Mouse (Mus musculus) thymus, postnatal 36 days (tissue): ENCODE data around the gene Samd3.

Experiments used
- DNase-seq, 2 experiments: peaks; one replicate each; pipeline ENCODE4 v3.0.0; 2022; ENCODE audit warnings: mixed read lengths in 2 of 2

Samd3 gene

DNA sequence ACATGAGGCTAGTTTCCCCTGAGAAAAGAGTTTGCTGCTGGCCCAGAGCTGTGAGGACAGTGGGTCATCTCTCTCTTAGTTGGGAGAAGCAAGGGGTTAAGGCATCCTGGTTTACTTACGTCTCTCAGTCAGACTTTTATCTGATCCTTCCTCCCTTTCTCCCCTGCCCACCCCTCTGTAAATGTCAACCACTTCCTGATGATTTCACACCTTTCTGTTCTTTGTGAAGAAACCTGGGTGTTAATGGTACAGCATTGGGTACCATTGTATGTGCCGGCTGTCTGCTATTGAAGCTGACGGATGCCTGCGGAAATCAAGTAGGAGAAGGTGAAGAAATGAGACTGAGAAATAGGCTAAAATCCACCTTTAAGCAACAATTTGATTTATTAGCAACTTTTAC, at the start of gene Samd3:
TSS of gene Samd3 (plus strand) at position 220 of the 400 bp plus-strand sequence.
- DNase-seq = no peak

DNA sequence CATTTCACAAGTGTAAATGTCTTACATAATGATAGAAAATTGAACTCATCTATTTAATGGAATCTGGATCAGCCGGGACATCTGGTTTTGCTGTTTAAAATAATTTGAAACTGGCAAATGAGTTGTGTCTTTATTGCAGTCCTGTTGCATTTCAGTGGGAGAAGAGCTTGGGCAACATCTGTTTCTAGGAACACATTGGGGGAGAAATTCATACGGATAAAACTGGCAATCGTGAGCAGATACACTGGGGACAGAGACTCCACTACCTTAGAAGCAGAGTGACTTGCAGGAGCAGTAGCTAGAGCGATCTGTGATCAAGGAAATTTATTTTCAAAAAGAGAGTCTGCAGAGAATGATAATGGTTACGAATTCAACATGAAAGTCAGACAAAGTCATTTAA, 44.2 kb upstream of the Samd3 start:
- no peak for DNase-seq

DNA sequence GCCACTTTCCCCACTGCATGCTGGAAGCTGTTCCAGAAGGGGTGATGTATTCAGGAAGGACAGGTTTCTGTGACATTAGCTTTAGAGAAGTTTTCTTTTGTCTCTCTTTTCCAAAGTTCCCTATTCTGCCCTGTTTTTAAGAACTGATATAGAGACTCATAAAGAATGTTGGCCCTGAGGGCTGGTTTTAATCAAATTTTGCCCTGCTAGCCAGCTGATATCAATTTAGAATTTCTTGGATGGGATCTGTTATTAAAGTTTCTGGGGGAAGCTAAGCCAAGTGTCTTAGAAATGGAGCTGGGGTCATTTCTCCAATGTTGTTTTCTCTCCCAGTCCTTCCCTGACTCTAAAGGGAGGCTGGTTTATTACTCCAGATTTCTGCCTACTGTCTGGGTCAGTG, 38.7 kb upstream of the Samd3 start:
- no peak for DNase-seq

DNA sequence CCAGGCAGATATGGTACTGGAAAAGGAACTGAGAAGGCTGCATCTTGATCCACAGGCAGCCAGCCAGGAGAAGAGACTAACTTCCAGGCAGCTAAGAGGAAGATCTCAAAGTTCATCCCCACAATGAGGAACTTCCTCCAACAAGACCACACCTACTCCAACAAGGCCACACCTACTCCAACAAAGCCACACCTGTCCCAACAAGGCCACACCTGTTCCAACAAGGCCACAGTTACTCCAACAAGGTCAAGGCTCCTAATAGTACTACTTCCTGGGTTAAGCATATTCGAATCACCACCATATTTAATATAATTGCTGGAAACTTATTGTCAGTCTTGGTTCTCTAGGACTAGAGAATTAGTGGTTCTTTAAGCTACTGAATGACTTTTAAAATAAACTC, 34.6 kb upstream of the Samd3 start:
- DNase-seq = no peak

DNA sequence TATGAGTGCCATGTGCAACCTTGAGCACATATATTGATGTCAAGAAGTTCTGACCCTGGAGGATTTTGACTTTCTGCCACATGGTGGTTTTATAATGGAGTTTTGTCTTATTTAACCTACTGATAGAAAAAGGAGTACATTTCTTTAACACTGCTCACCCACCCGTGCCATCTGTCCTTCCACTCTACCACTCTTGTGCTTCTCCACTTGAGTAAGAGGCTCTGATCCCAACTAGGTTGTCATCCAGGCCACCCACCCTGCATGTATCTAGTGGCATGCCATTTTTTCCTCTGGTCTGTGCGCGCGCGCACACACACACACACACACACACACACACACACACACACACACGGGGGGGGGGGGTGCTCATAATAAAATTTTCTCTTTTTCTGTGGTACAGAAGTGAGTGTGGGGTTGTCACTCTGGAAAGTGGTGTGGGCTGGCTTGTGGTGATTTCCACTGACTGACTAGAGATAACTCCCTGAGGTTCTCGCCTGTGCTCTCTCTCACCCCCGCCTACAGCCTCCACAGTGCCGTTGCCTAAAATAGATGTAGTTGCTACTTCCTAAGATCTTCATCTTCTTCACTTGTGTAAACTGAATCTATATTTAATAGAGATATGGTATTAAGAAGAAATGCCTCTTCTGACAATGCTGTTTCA, 26.7 kb upstream of the Samd3 start:
- DNase-seq = no peak

DNA sequence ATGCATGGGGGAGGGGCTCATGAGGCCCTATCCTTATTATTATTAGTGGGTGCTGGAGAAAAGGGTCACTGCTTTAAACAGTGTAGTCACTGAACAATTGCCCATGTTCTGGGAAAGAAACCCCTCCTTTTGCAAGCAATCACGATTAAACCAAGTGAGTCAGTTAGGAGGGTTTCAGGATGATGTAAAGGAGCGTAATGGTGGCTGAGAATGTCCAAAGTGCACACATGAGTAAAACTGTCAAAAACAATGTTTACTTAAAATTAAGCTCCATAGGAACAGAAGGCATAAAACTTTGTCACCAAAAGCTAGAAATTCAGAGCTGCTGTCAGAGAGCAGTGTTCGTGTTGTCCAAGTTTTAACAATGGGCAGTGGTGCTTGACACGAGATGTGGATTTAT, 8.8 kb upstream of the Samd3 start:
- DNase-seq = no peak

DNA sequence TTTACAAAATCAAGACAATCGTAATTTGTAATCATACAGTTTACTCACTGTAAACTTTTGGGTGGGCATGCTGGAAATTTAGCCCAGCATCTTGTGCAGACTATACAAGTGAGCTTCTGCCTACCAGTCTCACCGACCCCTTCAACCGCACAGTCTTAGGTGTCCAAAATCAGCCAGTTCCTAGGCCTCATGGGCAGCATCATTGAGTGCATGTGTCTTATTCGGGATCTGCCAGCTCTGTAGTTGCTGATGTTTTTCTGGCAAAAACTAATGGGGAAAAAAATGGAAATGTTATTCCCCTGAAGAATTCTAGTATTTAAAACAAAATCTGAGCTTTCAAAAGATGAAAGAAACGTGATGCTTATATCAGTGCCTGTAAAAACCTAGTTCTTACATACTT, 3.3 kb upstream of the Samd3 start:
- no peak for DNase-seq

DNA sequence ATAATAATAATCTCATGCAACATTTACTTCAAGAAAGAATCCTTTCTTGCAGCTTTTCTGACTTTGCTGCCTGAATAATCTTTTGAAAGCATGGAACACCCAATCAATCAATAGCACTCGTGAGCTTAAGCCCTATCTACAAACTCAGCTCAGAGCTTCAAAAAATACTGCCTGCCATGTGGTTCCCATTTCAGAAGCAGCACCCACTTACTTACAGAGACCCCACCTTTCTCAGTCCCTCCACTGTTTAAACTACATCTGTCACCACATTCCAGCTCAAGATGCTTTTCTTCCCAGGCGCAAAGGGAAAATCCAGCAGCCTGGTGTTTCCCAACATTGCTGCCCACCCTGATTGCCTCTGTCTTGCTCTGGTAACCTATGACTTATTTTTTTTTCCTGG, 2.8 kb upstream of the Samd3 start:
- no peak for DNase-seq

DNA sequence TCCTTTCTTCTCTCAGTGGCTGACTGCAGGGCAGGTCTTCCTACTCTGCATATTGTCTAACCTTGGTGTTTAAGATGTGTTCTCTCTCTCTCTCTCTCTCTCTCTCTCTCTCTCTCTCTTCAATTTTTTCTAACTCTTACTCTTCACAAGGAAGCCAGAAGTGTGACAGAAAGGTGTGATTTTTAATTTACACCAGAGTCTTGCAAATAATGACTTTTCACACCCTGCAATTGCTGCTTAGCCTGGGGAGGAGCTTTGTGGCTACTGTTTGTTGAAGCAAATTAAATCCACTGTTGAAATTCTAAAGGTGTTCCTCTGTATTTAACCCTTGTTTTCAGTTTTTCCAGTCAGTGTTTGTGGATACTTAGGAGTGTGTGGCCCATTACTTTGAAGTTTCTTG, 1.3 kb upstream of the Samd3 start:
- DNase-seq = no peak

DNA sequence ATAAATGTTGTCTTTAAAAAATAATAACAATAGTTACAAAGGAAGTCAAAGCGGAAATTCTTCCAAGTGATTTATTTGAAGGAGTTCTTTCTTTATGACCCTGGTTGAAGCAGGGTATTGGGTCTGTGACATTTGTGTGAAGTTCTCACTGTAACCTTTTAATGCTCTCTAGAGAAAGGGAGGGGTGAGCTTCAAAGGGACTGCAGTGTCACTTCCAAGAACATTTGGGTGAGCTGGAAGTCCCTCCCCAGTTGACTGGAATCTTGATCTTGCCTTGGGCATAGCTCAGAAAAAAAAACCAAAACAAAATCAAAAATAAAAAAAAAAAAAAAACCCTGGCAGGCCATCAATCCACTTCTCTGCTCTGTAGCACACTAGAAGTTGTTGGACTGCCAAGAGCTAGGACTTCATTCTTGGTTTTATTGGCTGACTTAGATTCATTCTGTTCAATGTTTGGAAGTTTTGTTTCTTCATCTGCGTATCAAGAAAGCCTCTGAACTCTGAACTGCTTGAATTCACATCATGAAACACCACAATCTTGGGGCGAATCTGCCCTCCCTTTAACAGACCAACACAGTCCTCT, 2.7 kb downstream of the Samd3 start:
- DNase-seq = no peak

DNA sequence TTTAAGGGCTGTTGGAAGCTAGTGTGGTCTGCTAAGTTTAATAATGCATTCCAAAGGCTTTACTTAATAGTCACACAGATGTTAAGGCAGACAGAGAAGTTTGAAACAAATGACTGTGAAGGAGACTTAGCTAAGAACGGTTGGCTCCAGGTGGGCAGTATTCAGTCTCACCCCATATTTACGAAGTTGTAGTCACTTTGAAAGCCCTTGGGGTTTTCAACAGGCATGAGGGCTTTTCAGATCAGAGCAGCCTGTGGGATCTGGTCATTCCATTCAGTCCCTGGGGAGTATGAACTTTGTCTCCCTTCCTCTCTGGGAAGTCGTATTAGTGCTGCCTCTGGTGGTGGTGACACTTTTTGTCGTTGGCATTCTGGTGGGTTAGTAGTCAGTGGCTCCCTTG, 9.1 kb downstream of the Samd3 start:
- no peak for DNase-seq

DNA sequence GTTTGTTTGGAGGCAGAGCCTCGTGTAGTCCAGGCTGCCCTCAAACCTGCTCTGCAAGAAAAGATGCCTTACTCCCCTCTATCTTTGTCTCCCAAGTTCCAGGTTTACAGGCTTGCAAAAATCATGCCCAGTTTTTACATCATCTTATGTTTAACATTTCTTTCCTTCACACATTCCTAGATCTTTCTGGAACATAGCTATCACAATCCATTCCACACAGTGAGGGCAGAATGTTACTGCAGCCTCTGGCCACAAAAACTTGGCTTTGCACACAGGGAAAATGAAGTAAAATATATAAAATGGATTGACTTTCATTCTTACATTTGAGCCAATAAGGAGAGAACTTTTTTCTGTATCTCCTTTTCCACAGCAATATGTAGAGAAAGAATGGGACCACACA, 9.6 kb downstream of the Samd3 start:
- DNase-seq = no peak

DNA sequence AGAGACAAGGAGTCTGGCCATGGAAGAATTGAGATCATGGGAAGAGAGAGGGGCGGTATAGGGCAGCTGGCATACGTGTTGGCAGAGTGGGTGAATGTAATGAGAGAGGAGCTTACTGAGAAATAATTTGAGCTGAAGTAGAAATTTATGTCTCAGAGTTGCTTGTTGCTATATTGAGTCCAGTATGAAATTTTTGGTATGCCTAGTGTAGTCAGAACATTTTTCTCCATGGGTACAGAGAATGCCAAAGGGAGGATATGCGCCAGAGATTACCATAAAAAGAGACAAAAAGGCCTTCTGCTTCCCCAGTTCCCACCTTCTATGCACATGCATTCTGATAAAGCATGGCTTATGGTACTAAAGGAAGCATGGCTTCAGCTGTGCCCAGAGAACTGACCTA, 13.7 kb downstream of the Samd3 start:
- no peak for DNase-seq

DNA sequence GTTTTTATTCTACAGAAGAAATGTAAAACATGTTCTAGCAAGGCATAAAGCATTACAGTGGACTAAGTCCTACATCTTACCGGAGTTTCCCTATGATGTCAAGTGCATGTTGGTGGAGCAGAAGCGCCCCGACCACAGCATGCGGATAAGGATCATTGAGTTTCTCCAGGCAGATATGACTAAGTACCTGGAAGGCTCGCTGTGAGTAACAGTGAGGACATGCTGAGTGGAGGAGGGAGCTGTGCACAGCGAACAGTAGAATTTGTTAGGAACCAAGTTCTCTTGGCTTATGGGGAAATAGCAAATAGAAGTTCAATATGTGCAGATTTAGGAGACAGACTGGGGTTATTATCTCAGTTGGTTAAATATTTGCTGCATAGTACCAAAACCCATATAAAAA, 15.0 kb downstream of the Samd3 start:
- DNase-seq = no peak

DNA sequence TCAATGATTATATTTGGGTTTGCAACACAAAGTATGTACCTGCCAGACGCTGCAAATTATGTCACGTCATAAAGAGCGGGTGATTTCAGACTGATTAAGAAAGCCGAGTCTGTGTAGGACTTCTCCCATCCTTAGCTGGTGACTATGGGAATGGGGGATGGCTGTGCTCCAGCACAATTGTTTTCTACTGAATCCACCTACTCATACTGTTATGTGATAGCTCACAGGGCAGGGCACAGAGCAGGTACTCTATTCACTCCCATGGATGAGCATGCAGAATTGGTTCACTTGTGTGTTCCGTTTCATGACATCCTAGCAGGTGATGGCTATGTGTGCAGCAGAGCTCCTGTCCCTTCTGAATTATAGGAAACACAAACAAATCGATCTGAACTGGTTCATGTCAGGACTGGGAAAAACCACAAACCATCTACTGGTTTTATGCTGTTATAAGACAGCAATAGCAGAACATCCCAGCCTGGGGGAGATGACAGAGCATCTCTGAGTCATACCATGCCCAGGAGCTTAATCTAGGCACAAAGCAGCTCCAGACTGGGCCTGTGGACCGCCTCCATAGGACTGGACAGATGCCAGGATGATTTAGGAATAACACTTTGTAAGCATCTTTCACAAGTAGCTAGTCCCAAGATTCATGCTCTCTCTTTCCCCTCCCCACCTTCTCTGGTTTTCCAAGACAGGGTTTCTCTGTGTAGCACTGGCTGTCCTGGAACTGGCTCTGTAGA, 20.1 kb downstream of the Samd3 start:
- no peak for DNase-seq

DNA sequence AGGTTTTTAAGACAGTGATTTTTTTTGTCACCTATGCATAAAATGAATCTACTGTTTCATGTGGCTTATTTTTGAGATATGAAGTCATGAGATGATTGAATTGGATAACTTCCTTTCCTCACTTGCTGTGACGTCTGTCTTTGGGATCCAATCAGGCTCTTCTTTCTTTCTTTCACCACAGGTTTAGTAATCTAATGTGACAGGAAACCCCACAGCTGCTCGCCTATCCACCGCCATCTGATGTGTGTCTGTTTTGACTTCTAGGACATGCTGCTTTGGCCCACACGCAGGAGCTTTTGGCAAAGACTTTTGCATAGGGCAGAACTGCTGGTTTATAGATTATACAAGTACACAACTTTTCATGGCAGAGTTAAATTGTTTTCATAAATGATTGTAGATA, 30.4 kb downstream of the Samd3 start:
- no peak for DNase-seq

DNA sequence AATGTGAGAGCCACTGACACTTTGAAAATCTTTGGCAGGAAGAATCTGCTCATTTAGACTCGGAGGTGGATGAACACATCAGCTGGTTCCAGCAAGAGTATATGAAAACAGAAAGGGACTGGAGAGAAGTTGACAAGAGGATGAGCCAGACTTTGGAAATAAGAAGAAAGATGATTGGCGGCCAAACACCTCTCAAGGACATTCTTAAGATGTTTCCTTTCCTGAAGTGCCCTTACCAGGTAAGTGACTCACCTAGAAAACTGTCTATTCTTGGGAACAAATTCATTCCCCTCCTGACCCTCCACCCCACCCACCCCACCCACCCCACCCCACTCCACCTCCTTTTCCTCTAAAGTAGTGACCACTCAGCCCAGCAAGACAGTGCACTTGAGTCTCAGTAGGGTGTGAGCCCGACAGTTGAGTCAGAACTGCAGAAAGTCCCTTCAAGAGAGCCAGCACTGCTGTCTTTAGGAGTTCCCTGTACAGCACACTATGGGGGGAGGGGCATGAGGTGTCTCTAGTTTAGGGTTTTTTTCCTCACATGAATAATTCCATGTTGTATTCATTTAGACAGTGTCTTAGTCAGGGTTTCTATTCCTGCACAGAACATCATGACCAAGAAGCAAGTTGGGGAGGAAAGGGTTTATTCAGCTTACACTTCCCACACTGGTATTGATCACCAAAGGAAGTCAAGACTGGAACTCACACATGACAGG, 34.4 kb downstream of the Samd3 start:
- DNase-seq = no peak

DNA sequence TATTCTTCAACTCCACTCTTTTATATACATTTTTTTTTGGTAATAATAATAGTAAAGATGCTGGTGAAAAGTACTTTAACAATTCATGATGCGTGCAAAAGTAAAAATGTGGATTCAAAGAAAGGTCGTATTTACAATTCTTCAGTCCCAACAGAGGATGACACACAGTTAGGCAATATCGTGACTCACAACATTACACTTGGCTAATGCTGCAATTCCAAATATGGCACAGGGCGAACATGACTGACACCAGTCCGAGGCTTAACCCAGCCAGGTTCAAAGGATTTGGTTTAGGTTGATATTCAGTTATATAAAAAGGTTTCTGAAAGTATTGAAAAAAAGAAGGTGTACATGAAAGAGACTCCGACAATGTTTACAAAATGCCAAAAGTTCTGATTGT, 45.9 kb downstream of the Samd3 start:
- DNase-seq = no peak

DNA sequence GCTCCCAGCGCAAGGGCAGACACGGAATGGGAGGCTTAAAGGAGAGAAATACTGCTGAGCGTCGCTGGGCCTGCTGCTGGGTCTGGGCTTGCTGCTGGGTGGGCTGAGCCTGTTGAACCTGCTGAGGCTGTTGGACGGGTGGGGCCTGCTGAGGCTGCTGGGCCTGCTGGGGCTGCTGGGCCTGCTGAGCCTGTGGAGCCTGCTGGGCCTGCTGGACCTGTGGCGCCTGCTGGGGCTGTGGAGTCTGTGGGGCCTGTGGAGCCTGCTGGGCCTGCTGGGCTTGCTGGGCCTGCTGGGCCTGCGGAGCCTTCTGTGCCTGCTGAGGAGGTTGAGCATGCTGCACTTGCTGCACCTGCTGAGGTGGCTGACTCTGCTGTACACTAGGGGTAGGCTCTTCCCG, 50.5 kb downstream of the Samd3 start:
- DNase-seq = no peak

DNA sequence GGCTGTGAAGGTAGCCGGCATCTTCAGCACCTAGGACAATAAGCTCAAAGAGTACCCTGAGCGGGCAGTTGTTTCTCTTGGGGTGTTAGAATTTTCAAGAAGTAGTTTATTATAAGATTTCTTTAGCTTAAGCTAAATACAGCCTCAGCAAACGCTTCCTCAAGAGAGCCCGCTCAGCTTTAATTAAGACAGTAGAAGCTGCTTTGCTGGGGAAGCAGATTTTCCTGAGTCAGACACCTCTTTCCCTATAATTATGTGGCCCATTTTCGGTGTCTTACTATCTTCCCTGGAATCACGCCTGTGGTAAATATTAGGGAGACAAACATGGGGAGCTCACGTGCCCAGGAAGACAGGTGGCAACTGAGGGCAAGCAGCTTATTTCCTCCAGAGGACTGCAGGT, 57.6 kb downstream of the Samd3 start:
- no peak for DNase-seq

DNA sequence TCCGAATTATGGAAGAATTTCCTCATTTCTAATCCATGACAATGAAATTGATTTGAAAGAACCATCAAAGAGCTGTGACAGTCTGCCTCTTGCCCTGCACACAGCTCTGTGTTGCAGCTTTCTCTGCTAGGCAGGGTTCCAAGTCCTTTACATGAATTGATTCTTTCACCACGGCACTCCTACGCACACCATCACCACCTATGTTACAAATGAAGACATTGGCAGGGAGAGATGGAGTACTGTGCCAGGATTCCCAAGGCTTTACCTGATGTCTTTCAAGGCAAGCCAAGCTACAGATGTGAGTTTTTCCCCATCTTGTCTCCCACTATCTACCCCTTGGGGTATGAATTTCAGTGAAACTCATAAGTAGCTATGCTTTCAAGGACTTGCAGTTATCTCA, 67.7 kb downstream of the Samd3 start:
- no peak for DNase-seq

DNA sequence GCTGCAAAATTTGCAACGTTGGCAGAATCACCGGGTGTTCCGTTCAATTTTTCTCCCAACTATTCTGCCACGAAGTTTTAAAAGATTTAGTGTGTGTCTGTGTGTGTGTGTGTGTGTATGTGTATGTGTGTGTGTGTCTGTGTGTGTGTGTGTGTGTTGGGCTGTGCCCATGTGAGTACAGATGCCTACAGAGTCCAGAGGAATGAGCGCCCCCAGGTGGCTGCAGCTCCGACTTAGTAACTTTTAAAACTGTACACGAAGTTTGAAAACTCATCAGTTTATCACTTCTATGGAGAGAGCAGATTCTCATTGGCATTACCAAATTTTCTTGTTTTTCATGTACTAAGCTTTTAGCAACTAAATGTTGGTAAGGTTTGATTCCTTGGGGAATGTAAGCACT, 68.1 kb downstream of the Samd3 start:
- no peak for DNase-seq

DNA sequence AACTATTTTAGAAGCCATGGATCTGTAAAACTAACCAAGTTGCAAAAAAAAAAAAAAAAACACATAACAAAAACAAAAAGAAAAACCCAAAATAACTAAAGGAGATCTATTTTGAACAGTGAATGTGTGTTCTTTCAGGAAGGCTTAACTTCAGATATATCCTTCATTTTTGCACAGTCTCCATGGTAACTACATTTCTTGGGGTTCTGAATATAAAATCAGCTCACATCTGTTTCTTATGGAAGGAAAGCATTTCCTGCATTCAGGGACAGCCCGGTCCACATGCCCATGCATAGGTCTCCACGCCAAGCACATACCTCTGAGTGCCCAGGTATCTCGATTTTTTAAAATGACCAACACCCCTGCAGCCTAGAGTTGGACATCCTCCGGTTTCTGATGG, 72.8 kb downstream of the Samd3 start:
- DNase-seq = no peak

DNA sequence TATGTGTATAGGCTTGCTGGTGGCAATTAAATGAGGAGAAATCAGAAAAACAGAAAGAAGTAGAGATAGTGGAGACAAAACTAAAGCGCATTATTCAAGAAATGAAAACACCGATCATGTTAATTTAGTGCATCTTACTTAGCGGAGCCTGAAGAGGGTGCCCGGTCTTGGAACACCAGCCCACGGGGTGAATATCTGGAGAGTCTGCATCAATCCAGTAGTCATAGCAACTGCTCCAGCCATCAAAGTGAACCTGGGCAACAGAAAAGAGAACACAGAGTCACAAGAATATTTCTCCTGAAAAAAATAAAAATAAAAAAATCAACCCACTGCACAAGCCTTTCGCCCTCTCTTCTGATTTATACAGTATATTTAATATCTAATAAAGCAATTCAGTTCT, 74.0 kb downstream of the Samd3 start:
- no peak for DNase-seq
